Mouse (Mus musculus) small intestine, adult 2 months (tissue): ENCODE data around the gene Lrfn2.

ENCODE experiments used
- CTCF ChIP-seq: fragments of 200-500 bp; IDR thresholded peaks from 2 replicates; pipeline ENCODE4 v1.5.1; 2012; ENCODE audit warnings: low read depth, mild to moderate bottlenecking, control low read depth, inconsistent platforms, low read length, moderate library complexity, mixed read lengths; ENCODE audit not compliant: insufficient replicate concordance, insufficient read length; ENCODE audit errors: extremely low read depth
- POLR2A ChIP-seq: fragments of 200-500 bp; IDR thresholded peaks from 2 replicates; pipeline ENCODE4 v1.6.1; 2012; ENCODE audit warnings: low read depth, mild to moderate bottlenecking, control low read depth, inconsistent platforms, low read length, moderate library complexity

GRCm38 (mm10) chr17:48999463-49000227, 67.5 kb downstream of the Lrfn2 start:
- TF ChIP-seq POLR2A = no peak
- TF ChIP-seq CTCF = no peak
